ENCODE assay signal across 1 mouse cellular context in the genomic region with DNA sequence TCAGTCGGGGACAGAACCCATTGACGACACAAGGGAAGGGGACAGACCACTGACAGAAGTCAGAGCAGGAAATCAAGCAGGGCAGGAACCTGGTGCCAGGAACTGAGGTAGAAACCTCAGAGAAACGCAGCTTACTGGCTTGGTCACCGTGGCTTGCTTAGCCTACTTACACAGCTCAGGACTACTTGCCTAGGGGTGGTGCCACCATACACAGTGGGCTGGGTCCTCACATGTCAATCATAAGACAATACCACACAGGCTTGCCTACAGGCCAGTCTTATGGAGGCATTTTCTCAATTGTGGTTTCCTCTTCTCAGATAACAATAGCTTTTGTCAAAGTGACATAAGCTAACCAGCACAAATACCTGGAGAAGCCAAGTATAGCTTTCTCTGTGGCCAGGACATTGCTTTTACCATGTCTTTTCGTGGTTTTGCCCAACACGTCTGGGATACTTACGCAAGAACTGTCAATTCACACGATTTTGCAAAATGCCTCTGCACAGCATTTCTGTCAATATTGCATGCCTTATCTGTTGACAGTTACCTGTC.
TF ChIP-seq lines count a peak whose summit lies in the region.

No protein-coding gene starts in this region.

TF ChIP-seq in MEL, 35 proteins besides CTCF, POLR2A, EP300 and RAD21:
- TF ChIP-seq MAZ (IDR thresholded peaks at IDR 0.05; ENCODE audit: low read depth, low read length), result no peak
- no peak for TF ChIP-seq SIN3A (IDR thresholded peaks at IDR 0.05; ENCODE audit: low read length)
- TF ChIP-seq NRF1 (IDR thresholded peaks at IDR 0.05; ENCODE audit: insufficient read depth, low read depth, low read length, poor library complexity, severe bottlenecking), result no peak
- TF ChIP-seq TCF12 (IDR thresholded peaks at IDR 0.05; ENCODE audit: low read depth, low read length), result no peak
- TF ChIP-seq ZMIZ1 (IDR thresholded peaks at IDR 0.05; ENCODE audit: low read depth, low read length), result no peak
- no peak for TF ChIP-seq SMC3 (IDR thresholded peaks at IDR 0.05; ENCODE audit: low read depth, low read length)
- TF ChIP-seq BHLHE40 (IDR thresholded peaks at IDR 0.05; ENCODE audit: borderline replicate concordance, low read depth, low read length), result no peak
- TF ChIP-seq E2F4 (IDR thresholded peaks at IDR 0.05; ENCODE audit: borderline replicate concordance, low read depth, low read length), result no peak
- TF ChIP-seq ZNF384 (IDR thresholded peaks at IDR 0.05; ENCODE audit: low read depth, low read length), result no peak
- no peak for TF ChIP-seq GATA1 (IDR thresholded peaks at IDR 0.05; ENCODE audit: low read depth, low read length)
- no peak for TF ChIP-seq CHD2 (IDR thresholded peaks at IDR 0.05; ENCODE audit: low read length)
- TF ChIP-seq POLR2AphosphoS2 (IDR thresholded peaks at IDR 0.05; ENCODE audit: low read length), result no peak
- TF ChIP-seq ZC3H11A (IDR thresholded peaks at IDR 0.05; ENCODE audit: low read depth, low read length), result no peak
- no peak for TF ChIP-seq GABPA (IDR thresholded peaks at IDR 0.05; ENCODE audit: low read depth, low read length)
- no peak for TF ChIP-seq MAFK (IDR thresholded peaks at IDR 0.05; ENCODE audit: borderline replicate concordance, low read depth, low read length)
